Mouse (Mus musculus): ENCODE data around the gene Rap1a.

The Rap1a gene

DNA sequence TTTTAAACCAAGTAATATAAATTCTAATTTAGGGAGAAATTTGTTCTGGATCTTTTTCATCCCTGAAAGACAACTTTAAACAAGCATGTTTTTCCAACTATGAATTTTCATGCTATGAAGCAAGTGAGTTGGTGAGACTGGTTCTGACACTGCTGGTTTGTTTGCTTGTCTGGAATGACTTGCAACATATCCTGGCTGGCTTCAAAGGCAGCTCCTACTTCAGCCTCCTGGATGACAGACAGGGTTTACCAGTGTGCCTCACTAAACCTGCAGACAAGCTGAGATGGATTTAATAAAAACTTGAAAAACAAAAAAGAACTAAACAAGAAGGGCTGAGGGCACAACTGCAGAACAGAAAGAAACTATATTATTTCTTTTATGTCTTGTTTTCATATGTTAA lies 43.0 kb downstream of the Rap1a start:
- DNase-seq: no peak

DNA sequence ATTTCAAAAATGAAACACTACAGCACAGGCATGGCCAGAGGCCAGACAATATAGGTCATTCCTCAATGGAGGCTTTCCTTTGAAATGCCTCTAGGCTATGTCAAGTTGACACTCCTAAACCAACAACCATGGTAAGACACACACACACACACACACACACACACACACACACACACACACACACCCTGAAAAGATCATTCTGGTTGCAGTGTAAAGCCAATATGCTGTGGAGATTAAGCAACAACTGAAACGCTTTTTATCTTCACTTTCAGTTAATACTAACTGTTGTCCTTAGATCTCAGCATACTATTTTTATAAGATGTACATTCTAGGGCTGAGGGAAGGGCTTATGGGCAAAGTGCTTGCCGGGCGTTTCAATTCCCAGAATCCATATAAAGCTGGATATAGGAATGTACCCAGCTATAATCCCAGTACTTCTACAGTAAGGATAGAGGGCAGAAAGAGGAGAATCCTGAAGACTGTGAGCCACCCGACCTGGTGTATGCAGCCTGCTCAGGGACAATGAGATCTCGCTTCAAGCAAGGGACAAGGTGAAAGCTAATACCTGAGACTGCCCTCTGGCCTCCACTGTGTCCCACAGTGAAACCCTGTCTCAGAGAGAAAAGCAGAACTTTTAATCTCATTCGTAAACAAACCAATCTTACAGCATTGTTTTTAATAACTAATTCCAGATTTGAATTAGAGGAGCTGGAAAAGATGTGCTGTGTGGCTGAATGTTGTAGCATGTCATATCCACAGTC lies 43.6 kb downstream of the Rap1a start:
- peak in 1 of 2 experiments; percentile 15 for DNase-seq

DNA sequence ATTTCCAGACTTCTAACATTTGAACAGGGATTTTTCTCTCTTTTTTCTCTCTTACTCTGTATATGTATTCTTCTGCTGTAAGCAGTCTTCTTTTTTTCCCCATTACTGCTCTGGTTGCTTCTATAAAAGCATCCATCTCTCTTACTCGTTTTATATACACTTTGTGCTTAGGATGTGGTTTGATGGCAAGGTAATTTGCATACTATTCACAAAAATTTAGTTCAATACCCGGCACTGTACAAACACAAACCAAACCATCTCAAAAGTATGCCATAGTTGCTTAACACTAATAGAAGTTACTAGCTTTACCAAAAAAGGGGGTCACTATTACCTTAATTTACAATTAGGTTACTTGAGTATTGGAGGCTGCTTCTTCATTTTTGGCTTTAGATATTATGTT lies 44.6 kb downstream of the Rap1a start:
- no peak for DNase-seq

DNA sequence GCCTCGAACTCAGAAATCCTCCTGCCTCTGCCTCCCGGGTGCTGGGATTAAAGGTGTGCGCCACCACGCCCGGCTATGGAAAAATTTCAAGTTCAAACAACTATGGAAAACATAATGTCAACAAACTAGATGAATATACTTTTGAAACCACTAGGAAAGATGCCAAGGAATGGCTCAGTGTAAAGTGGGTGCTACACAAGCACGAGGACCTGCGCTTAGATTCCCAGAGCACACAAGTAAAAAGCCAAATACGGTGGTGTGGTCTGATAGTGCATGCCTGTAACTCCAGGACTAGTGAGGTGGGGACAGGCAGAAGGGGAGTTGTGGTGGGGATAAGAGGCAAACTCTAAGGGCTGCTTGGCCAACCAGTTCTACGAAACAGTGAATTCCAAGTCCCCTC lies 46.0 kb downstream of the Rap1a start:
- no peak for DNase-seq

DNA sequence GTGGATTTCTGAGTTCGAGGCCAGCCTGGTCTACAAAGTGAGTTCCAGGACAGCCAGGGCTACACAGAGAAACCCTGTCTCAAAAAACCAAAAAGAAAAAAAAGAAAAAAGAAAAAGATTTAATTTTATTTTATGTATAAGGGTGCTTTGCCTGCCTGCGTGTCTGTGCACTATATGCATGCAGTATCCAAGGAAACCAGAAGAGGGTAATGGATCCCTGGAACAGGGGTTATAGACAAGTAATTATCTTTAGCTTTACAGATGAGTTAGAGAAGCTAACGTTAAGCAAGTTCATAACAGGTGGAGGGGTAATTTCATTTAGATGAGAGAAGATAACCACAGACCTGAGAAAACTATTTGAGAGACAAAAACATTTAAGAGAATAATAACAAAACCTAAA lies 47.0 kb downstream of the Rap1a start:
- no peak for DNase-seq

DNA sequence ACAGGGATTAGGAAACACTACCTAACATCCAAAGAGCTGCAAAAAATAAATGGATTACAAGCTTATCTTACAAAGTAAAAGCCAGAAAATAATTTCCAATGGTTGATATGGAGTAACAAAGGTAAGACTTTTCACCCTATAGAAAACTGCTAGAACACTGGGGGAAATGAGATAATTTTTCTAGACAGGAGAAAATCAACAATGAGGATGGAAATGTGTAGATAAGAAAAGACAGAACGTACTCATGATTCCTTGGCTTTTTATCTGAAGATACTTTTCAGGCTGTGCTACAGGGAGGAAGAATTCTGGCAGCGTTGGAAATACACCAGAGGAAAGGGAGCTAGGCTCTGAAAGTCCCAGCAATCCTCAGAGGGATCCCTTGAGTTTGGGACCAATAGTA lies 50.3 kb downstream of the Rap1a start:
- DNase-seq: no peak

DNA sequence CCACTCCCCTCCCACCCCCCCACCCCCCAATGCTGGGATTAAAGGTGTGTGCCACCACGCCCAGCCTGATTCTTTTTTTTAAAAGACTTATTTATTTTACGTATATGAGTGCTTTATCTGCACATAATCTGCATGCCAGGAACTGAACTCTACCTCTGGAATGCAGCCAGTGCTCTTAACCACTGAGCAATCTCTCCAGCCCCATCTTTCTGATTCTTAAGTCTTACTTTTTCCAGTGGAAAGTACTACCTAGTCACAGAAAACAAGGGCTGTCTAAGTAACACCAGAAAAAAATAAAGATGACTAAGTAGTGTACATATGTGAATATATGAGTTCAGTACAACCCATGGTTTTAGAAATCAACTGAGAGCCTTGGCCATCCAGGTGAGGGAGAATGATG lies 54.6 kb downstream of the Rap1a start:
- DNase-seq: no peak

DNA sequence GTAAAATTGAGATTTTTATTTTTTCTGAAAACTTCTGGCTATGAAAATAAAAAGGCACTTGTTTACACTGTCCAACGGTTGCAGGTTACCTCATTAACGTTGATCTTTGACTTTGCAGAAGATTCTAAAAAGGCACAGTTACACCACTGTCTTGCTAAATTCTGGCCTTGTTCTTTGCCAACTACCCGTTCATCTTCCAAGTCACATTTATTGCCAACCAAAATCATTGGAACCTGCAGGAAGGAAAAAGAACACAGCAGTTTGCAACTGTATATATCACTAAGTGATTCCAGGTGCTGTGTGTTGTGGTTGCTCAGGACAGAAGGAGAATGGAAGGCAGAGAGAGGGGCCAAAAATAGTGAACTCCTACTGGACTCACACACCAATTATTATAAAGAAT lies 63.5 kb downstream of the Rap1a start:
- DNase-seq: no peak

DNA sequence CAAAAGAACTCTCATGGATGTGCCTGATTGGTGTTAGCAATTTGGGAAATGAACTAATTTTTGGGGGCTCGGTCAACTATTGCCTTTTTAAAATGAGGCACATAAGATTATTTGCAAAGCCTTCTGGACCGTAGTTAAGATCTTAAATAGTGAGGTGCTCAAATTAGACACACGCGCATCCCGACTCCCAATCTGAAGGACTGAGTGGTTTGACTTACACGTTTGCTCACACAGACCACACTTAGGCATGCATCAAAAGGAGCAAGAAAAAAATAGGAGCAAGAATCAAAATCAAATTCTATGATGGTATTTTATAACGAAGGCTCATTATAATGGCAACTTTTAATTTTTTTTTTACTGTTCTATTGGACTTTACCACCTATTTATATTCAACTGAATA lies 64.1 kb downstream of the Rap1a start:
- no peak for DNase-seq

DNA sequence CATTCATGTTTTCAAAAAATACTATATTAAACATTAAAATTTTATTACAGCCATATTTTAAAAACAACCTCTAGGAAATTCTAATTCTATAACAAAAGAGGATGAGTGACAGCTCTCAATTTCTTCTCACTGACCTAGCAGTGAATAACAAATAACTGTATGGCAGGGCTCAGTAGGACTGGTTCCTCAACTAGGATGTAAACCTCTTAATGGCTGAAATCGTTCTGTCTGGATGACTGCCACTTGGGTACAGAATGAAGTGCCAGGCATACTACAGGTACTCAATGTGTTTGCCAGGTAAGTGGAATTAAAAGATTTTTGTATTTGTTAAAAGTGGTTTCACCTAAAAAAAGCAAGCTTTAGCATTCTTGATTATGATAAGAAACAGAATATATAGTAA lies 65.0 kb downstream of the Rap1a start:
- DNase-seq: no peak

DNA sequence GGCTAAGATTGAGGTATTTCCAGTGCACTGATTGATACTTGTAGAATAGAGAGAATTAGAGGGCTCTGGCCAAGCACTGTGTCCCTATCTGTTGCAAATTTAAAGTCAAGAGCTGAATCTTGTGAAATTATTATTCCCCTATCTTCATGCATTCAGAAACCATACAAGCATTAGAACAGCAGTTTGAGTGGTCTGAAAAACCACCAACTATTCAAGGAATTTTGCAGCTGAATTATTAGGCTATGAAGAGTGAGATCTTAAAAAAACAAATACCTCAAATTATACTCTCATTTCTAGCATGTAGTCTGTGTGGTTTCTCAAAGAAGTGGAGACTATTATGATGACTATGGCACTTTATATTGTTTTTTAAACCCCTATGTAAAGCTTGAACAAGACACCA lies 65.9 kb downstream of the Rap1a start:
- no peak for DNase-seq

DNA sequence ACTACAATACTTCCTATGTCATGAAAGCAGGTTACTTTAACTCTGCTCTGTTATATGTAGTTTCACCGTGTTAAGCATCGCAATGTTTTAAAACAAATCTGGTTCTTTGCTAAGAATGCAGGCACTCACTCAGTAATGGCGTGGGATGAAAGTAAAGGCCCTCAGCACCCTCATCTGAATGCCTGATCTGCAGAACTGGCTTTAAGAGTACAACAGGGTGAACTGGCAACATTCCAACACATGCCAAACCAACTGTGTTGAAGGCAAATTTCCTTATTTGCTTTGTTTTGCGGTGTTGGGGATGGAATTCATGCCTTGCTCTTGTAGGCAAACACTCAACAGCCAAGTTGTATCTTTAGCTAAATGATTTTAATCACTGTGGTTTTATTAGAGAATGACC lies 67.6 kb downstream of the Rap1a start:
- no peak for DNase-seq

DNA sequence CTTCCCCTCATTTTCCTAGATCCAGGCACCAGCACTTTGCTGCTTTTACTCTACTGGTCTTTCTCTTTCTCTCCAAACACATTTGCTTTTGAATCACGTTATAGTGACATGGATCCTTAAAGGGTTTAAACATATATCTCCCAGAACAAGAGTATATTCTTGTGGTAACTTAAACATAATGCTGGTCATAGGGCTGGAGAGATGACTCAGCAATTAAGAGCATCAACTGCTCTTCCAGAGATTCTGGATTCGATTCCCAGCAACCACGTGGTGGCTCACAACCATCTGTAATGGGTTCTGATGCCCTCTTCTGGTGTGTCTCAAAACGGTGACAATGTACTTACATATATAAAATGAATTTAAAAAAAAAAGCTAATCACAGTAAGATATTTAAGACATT lies 68.8 kb downstream of the Rap1a start:
- DNase-seq: no peak

DNA sequence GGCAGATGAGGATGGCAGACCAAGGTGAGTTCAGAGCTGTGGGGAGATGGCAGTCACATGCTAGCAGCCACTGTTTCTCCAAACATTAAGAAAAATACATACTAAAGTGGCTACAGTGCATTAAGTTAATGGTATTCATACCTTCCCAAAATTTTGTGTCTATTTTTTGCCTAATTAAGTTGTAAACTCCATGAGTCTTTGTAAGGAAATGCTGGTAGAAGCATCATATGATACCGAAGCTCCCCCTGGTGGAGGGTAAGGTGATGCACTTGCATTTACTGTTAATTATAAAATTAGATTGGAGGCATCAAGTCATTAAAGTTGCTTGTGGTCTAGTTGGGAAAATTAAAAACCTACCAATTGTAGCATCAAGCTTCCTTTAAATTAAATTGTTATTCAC lies 75.1 kb downstream of the Rap1a start:
- DNase-seq: peak; percentile 53 to 83

DNA sequence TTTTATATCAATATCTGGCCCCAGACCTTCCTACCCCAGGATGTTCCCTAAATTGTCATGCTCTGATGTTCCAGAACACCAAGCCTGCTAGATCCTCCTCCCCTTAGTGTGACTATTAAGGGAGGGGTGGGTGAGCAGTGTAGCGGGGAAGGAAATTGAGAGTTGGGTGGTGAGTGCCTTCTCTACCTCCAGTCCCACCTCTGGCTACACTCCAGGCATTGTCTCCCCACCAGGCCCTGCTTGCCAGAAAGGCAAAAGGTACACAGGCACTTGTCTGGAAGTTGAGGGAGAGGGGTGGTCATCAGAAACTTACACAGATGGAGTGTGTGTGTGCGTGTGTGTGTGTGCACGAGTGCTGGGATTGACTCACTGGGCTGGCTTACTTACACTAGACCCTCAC lies 78.6 kb downstream of the Rap1a start:
- no peak for DNase-seq

DNA sequence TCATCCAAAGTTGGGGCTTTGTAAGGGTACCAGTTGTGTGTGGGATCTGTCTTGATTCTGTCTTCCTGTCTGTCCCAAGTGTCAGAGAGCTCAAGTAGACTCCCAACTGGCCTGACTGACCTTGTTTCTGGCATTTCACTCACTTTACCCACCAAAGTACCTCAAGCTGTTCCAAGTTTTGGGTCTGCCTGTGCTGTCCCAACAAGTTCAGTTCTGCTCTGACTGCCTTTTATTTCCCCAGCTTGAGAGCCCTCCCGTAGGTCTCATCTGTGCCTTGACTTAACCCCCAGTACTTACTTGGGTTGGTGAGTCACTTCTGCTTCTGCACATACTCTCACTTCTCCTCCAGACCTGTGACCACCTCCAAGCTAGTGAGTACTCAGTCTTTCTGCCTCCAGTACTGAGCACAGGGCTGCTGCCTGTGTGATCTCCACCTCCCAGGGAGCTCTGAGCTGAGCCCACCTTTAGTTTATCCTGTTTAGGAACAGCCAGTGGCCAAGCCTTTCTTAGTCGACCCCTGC lies 79.4 kb downstream of the Rap1a start:
- DNase-seq: no peak

DNA sequence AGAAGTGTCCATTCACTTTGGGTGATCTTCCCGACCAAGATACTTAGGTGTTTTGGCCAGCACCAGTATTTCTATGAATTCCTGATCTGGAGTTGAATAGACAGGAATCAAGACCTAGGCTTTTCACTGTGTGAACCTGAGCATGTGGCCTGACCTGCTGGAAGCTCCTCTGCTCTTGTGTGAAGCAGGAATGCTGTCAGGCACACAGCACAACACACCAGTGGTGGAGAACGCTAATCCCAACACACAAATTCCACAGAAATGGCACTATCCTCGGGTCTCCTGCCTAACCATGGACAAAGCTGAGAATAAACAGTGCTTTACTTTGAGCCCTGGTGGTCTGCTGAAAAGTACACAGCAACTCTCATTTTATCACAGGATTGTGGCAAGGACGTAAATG lies 80.6 kb downstream of the Rap1a start:
- DNase-seq: no peak

DNA sequence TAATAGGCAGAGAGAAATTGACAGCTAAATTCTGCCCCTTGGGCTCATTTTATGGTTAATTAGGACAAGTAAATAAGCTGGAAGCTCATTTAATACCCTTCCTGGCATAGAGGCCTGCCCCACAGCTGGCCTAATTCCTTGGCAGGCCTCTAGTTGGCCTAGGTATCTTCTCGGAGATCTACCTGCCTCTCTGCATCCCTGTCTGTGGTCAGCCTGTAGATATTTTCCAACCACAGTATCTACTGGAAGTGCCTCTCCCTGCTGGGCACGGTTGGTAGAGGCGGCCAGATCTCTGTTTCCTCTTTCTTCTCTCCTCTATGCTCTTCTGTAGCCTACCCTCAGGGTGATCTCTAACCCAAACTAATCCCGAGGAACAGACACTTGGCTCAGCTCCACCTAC lies 81.2 kb downstream of the Rap1a start:
- DNase-seq: peak in 1 of 2 experiments; percentile 36

DNA sequence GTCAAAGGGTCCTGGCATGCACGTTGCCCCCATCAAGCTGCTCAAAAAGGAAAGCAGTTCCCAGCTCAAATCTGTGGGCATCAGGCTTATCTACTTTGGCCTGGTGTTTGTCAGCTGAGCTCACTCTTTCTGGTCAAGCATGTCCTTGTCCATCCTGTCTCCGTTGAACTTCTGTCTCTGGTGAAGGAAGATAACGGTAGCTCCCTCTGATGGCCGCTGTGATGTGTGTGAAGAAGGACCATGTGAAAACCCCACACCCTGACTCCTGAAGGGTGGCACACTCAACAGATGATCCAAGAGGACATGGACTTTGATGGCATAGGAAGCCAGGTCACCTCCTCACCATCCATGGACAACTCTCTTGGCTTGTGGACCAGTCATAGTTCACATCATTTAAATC lies 82.4 kb downstream of the Rap1a start:
- DNase-seq: peak in 1 of 2 experiments; percentile 45

DNA sequence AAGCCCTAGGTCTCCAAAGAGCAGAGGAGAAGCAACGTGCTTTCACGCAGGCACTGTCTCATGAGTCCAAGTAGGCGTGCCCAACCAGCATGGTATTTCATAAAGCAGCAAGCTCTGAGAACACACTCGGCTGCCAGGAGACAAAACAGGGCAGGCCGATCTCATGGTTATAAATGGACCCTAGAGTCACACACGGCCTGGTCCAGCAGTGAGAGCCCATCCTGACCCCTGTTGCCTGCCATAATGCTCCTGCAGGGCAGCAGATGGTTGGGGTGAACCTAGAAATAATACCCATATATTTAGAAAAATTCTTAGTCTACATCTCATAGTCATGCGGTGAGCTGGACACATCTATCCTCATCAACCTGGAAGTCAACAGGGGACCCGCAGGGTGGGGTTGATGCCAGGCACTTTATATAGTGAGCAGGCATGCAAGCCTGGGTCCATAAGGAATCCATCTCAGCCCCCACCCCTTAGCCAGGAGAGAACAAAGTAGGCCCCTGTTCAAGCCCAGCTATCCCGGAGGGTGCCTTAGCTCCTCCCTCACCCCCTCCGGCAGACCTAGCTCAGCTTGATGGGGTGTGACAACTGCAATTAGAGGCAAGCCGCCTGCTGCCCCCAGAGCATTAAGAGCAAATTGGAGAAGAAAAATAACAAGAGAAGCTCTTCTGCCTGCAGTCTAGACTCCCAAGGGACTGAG lies 83.1 kb downstream of the Rap1a start:
- peak; percentile 69 to 74 for DNase-seq

DNA sequence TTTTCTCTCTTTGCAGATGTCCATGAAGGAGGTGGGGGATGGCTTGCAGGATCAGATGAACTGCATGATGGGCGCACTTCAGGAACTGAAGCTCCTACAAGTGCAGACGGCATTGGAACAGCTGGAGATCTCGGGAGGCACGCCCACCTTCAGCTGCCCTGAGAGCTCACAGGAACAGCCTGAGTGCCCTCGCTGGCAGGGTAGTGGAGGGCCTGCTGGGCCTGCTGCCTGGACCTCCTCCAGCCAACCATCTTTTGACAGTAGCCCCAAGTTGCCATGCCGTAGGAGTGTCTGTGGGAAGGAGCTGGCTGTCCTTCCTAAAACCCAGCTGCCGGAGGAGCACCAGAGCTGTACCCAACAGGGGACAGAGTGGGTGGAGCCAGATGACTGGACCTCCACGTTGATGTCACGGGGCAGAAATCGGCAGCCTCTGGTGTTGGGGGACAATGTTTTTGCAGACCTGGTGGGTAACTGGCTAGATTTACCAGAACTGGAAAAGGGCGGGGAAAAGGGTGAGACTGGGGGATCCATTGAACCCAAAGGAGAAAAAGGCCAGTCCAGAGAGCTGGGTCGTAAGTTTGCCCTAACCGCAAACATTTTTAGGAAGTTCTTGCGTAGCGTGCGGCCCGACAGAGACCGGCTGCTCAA lies 84.7 kb downstream of the Rap1a start:
- peak in 1 of 2 experiments; percentile 62 for DNase-seq

DNA sequence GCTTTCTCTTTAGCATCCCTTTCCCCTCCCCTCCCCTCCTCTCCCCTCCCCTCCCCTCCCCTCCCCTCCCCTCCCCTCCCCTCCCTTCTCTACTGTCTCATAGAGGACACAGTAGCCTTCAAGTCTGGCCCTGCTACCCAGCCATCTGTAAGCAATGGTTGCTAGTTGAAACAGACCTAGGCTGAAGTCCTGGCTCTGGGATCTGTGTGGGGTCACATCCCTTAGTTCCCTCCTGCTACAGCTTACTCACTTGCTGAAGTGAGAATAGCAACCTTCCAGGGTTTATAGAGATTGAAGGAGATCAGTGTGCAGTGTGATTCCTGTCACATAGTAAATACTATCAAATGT lies 86.3 kb downstream of the Rap1a start:
- no peak for DNase-seq

DNA sequence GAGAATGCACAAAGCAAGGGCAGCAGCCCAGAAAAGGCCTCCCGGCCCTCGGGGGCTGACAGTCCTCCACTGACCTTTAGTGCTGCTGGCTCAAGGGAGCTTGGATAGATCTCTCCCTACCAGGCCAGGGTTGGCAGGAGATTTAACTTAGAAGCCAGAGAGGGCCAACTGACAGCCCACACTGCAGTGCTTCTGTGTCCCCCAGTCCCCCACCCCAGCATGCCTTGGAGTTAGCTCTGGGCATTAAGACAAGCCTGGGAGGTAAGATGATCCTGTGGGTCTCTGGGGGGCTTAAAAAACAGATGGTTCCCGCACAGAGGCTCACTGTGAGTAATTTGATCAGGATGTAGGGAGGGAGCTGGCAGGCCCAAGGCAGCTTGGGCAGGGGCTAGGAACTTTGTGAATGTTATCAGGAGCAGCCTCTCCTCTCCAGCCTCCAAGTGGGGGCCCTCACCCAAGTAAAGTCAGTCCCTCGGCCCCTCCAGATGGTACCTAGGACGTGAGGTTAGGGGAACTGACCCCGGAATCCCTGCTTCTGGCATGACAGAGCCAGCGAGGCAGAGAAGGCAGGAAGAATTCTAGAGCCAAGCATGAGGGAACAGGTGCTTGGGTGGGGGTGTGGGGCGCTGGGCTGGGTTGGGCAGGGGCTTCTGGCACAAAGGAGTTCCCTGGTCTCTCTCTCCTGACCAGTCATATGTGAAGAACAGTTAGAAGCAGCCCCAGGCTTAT lies 86.9 kb downstream of the Rap1a start:
- DNase-seq: peak; percentile 57 to 66

Measured in cerebellum, postnatal 25 days (tissue).